Comparison of ENCODE assay signal across 8 mouse cellular contexts in the genomic region with DNA sequence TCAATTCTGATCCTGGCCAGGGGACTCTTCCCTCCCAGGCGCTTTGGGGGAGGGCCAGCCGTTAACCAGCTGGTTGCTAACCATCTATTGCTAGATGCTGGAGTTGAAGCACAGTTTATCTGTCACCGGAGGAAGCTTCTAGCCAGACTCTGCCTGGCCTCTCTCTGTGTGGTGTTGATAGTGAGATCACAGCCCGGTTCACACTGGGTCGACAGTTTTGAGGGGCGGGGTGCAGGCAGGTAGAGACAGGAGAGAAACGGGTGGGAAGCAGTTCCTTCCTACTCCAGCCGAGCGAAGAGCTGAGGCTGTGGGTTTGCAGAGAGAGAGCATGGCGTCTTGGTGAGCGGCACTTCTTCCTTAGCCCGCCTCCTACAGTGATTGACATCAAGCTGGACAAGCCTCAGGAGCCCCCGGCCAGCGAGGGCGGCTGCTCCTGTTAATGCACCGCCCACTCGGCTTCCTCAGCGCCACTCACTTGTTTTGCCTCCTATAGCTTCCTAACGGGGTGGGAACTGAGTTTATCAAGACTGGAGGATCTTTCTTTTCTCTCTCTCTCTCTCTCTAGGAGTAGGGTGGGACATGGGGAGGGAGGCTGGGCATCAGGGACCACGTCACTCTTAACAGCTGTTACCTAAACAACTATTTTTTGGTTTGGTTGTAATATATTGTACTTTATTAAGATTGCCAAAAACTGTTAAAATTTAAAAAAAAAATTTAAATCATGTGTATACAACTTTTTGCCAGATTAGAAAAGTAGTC. TPM values are rescaled to one million over a fixed set of nuclear protein-coding genes. Genes with fewer than 3 reads are reported as not detected.
DNase-seq lines count a peak whose midpoint lies in the region; ATAC-seq lines count a peak whose summit lies in the region.

No protein-coding gene starts in this region.

- peak overlapping the region; percentile 32 for H3K9ac ChIP-seq in forebrain, embryonic 15.5 days (replicated peaks)
- H3K9ac ChIP-seq in lung, embryonic 16.5 days (ENCODE audit: low read length), result peak overlapping the region; percentile 67

- peak overlapping the region; percentile 75 for H3K27ac ChIP-seq in forebrain, embryonic 15.5 days (replicated peaks)
- peak overlapping the region; percentile 56 for H3K27ac ChIP-seq in lung, embryonic 16.5 days (ENCODE audit: low read length)

- DNase-seq in CD4-positive, CD25-positive, alpha-beta regulatory T cell, adult 2 months (ENCODE audit: low read depth, low spot score), result peak; percentile 80
- DNase-seq in adrenal gland, postnatal 4 days (ENCODE audit: low spot score in 2 of 2), result peak; percentile 25 to 55
- peak; percentile 67 to 73 for DNase-seq in heart, postnatal 36 days
- DNase-seq in layer of hippocampus, adult 18-20 months (ENCODE audit: low spot score in 2 of 2), result peak; percentile 16 to 35
- DNase-seq in thymus, adult 18-20 months, result peak; percentile 28 to 30

- intact Hi-C loops in heart, postnatal 36 days (cut with DNase I), result no loop called here

- no peaks in the 10 kb centered on the region for H3K27me3 ChIP-seq in forebrain, embryonic 15.5 days
- no peaks in the 10 kb centered on the region for H3K27me3 ChIP-seq in lung, embryonic 16.5 days (ENCODE audit: control insufficient read depth, insufficient read depth, low read depth, low read length)

- H3K36me3 ChIP-seq in forebrain, embryonic 15.5 days, result peaks cover 15% of the 10 kb centered on the region; the same call in 1 of the 2 replicates
- no peaks in the 10 kb centered on the region for H3K36me3 ChIP-seq in lung, embryonic 16.5 days (ENCODE audit: control insufficient read depth, insufficient read depth, low read length)

- WGBS in forebrain, embryonic 15.5 days, result 4% methylated on average over 20 of the region's 20 CpGs
- 1% methylated on average over 20 of the region's 20 CpGs for WGBS in lung, embryonic 16.5 days

- no peaks in the 10 kb centered on the region for H3K9me3 ChIP-seq in forebrain, embryonic 15.5 days
- no peaks in the 10 kb centered on the region for H3K9me3 ChIP-seq in lung, embryonic 16.5 days (ENCODE audit: control insufficient read depth, low read length)

- H3K4me2 ChIP-seq in forebrain, embryonic 15.5 days (replicated peaks), result peak overlapping the region; percentile 48
- H3K4me2 ChIP-seq in lung, embryonic 16.5 days (ENCODE audit: low read depth, low read length), result peak overlapping the region; percentile 68

- peaks cover 22% of the 10 kb centered on the region for H3K4me1 ChIP-seq in forebrain, embryonic 15.5 days
- H3K4me1 ChIP-seq in lung, embryonic 16.5 days (replicated peaks; ENCODE audit: control insufficient read depth, insufficient read depth, low read length), result peaks cover 9% of the 10 kb centered on the region

- peak overlapping the region; percentile 30 for H3K4me3 ChIP-seq in forebrain, embryonic 15.5 days
- H3K4me3 ChIP-seq in lung, embryonic 16.5 days (ENCODE audit: low read length), result peak overlapping the region; percentile 53

- ATAC-seq in forebrain, embryonic 15.5 days (replicated peaks), result peak; percentile 78
- ATAC-seq in lung, embryonic 16.5 days (ENCODE audit: low read depth), result peak; percentile 95
- peak; percentile 73 for ATAC-seq in neutrophil, adult 5-6 weeks (ENCODE audit: extremely low read depth, insufficient number of reproducible peaks, low FRiP score, poor library complexity, severe bottlenecking)

RNA-seq across cellular contexts. Expression of gene Srprb, which starts 21.0 kb away (rescaled TPM):
- total RNA-seq in adrenal gland, postnatal 4 days (2021), result 10 to 100 TPM; 27.2 to 27.6 TPM
- polyA plus RNA-seq in forebrain, embryonic 15.5 days (2015; fragmentation: Nextera tagmentation; extraction: Ambion mirVana), result 48.8 and 49.1 TPM in 2 replicates
- 10 to 100 TPM; 16.0 to 16.6 TPM for total RNA-seq in heart, postnatal 36 days (2021)
- total RNA-seq in layer of hippocampus, adult 18-20 months (2021), result 10 to 100 TPM; 21.1 to 21.7 TPM
- 59.1 and 60.9 TPM in 2 replicates for polyA plus RNA-seq in lung, embryonic 16.5 days (2015; fragmentation: Nextera tagmentation; extraction: Ambion mirVana)
- 13.6 and 14.2 TPM in 2 replicates for total RNA-seq in neutrophil, adult 5-6 weeks (2017)

RNA-seq across cellular contexts. Expression of gene Gm20425, which starts 49.1 kb away (rescaled TPM):
- total RNA-seq in adrenal gland, postnatal 4 days (2021), result 10 to 100 TPM; 12.4 to 14.8 TPM
- polyA plus RNA-seq in forebrain, embryonic 15.5 days (2015; fragmentation: Nextera tagmentation; extraction: Ambion mirVana), result 4.6 and 4.7 TPM in 2 replicates
- 1 to 10 TPM; 6.7 to 8.7 TPM for total RNA-seq in heart, postnatal 36 days (2021)
- 10 to 100 TPM; 11.5 TPM for total RNA-seq in layer of hippocampus, adult 18-20 months (2021)
- 0.50 and 5.7 TPM in 2 replicates for polyA plus RNA-seq in lung, embryonic 16.5 days (2015; fragmentation: Nextera tagmentation; extraction: Ambion mirVana)
- total RNA-seq in neutrophil, adult 5-6 weeks (2017), result not detected in 2 replicates

RNA-seq across cellular contexts. Expression of gene Trf, which starts 49.3 kb away (rescaled TPM):
- 1,000 to 10,000 TPM in 1 of 2 experiments, 100 to 1,000 TPM in 1; 136 to 2,496 TPM for total RNA-seq in adrenal gland, postnatal 4 days (2021)
- 25.5 and 25.7 TPM in 2 replicates for polyA plus RNA-seq in forebrain, embryonic 15.5 days (2015; fragmentation: Nextera tagmentation; extraction: Ambion mirVana)
- 10 to 100 TPM; 53.3 to 56.3 TPM for total RNA-seq in heart, postnatal 36 days (2021)
- total RNA-seq in layer of hippocampus, adult 18-20 months (2021), result 100 to 1,000 TPM; 283 to 288 TPM
- 161 and 437 TPM in 2 replicates for polyA plus RNA-seq in lung, embryonic 16.5 days (2015; fragmentation: Nextera tagmentation; extraction: Ambion mirVana)
- 152 and 164 TPM in 2 replicates for total RNA-seq in neutrophil, adult 5-6 weeks (2017)

Comparison
In these comparisons a context has a peak if more than half of its experiments do, and no peak if none do; other contexts are left out.
1. Peak in every context shown above with its lines: DNase-seq, ATAC-seq, H3K4me3 ChIP-seq and H3K27ac ChIP-seq.
2. DNase-seq: peak in every context shown above with its lines; median percentile 80 in CD4-positive, CD25-positive, alpha-beta regulatory T cell, adult 2 months; 70 in heart, postnatal 36 days; 40 in adrenal gland, postnatal 4 days; 29 in thymus, adult 18-20 months; 26 in layer of hippocampus, adult 18-20 months.